Mouse (Mus musculus) c-Kit-negative CD71-positive TER-119-positive erythroid progenitor cells, embryonic 14.5 days (primary cell): ENCODE measurements around the gene Osbpl9.

Source experiments
- DNase-seq: peaks from one replicate; pipeline ENCODE4 v3.0.0-alpha.2; 2013; ENCODE audit warnings: low read depth, low spot score

The Osbpl9 gene

DNA sequence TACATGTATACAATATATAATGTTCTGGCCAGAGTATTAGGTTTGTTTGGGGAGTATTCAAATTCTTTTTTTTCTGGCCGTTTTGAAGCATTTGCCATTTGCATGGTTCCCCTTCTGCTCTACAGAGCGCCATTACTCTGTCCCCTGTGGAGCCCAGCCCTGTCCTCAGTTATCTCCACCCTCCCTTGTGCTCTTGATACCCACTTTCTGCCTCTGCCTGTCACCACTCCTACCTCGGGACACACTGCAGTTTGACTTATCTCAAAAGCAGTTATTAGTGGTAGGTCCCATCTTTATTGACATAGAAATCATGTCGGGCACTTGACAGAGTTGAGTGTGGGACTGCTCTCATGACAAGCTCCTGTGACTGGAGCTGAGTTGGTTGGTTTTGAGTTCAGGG, 159.3 kb downstream of the Osbpl9 start:
- no peak for DNase-seq

DNA sequence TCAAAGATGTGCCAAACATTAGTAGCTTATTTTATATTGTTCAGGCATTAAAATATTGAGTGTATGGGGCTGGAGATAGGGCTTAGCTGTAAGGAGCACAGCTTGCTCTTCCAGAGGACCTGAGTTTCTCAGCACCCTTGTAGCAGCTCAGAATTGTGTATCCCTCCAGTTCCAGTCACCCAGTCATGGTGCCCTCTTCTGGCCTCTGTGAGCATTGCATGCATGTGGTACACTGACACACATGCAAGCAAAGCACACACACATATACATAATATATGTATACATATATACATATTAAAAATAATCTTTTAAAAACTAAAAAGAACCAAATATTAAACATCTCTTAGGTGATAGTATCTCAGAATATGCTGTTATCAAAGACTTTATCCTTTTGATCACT, 165.7 kb downstream of the Osbpl9 start:
- DNase-seq: peak; percentile 57

DNA sequence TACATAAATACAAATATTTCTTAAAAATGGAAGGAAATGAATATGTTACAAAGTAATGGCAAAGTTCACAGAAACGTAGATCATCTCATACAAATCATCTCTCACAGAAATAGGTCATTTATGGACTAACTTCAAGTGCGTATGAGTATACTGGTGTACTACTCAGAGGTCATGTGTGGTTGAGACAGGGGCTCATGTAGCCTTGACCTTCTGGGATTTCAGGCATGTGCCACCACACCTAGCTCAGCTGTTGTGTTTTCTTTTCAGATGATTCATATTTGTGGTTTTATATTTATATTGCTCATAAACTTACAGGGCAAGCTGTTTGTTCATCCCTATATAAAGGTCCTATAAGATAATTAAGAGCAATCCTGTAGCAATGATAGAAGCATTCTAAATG, 171.8 kb downstream of the Osbpl9 start:
- no peak for DNase-seq

DNA sequence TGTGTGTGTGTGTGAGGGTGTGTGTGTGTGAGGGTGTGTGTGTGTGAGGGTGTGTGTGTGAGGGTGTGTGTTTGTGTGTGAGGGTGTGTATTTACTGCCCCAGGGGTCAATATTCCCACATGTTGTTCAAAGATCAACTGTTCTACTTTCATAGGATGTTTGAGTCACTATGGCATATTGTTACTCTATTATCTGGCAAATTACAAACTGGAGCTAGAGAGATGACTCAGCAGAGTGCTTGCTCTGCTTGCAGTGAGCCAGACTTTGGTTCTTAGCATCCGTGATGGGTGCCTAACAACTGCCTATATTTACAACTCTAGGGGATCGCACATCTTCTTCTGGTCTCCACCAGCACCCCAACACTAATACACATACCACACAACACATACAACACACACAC, 172.2 kb downstream of the Osbpl9 start:
- DNase-seq: no peak

DNA sequence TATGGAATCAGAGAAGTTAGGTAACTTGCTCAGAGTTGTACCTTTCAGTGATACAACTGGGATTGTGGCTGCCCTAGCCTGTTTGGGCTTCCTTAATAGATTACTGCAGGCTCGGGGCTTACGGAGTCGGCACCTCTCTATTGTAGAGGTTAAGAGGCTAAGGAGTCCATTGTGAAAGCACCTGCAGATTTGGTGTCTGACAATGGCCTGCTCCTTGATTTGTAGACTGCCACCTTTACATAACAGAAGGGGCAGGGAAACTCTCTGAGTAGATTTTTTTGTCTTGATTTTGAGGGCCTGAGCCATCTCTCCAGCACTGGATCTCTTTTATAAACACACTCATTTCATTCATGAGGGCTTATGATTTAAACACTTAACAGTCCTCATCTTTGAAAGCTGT, 175.5 kb downstream of the Osbpl9 start:
- no peak for DNase-seq

DNA sequence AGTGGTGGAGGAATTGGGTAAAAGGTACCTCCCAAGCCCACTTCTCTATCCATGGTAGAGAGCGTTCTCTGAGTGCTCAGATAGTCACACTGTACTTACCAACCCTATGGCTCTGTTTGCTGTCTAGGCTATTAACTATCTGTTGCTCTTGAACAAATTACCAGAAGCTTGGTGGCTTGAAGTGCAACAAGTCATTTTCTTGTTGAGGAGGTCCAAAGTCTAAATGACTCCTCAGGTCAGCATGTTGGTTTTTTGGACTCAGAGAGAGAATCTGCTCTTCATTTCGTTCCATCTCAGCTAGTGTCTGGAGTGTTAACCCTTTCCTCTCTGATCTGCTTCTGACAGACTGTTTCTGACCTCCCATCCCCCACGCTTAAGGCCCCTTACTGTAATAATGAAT, 177.0 kb downstream of the Osbpl9 start:
- no peak for DNase-seq

DNA sequence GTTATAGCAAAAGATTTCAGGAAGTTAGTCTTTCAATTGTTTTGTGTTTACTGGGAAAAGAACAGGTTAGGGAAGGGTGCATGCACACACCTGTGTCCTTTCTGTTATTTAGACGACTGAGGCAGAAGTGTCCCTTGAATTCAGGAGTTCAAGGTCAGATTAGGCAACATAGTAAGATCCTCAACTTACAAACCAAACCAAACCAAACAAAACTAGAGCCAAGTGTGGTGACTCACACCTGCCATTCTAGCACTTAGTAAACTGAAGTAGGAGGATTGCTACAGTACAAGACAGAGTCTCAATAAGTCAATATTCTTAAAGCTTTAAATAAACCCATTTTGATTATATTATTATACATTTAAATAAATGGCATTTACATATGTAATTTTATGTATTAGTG, 180.1 kb downstream of the Osbpl9 start:
- DNase-seq: no peak

DNA sequence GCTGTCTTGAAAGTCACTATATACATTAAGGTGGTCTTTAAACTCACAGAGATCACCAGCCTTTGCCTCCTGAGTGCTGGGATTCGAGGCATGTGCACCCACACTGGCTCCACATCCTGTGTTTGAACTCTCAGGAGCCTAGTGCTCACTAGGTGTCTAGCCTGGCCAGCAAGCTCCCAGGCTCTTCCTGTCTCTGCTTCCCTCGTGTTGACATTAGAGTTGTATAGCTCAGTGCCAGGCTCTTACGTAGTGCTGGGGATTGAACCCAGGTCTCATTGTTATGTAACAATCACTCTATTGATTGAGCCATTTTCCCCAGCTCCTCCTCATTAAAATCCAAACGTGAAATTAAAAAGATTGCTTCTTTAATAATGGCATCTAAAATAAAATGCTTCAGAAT, 182.8 kb downstream of the Osbpl9 start:
- no peak for DNase-seq

DNA sequence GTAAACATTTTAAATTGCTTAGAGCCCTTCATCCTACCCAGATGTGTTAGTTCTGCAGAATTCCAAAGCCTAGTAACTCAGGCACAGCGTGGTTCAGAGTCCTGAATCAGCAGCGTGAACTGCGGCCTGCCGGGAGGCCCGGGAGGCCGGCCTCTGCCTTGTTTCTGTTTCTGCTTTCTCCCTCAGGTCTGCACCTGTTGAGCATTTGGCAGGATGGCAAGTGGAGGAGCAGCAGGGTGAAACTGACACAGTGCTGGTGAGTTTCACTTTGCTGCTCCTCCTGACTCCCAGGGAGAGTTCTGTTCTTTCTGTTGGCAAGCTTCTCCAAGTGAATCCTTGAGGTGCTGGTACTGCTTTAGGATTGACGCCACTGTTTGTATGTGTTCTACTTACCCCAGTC, 184.6 kb downstream of the Osbpl9 start:
- DNase-seq: no peak

DNA sequence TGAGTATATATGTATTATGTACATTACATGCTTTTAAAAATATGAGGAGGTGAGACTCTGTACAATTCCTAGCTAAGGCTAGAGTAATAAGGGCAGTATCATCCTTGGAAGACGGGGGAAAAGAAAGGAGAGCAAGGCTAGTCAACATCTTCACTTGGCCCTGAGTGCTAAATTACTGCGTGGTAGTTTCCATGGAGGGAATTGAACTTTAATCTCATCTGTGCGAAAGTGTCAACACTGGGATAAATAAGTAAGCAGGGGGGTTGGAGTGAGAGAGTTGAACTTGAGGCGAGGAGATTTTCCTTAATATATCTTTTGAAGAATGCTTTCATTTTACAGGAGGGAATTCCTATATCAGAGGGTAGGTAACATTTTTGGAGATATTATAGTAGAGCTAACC, 188.0 kb downstream of the Osbpl9 start:
- no peak for DNase-seq
